Mouse (Mus musculus): ENCODE measurements around the gene 2010300C02Rik. TPM values are rescaled to one million over a fixed set of nuclear protein-coding genes. Genes with fewer than 3 reads are reported as not detected.
A peak's percentile ranks its signal among the peaks of the same experiment; 100 is the strongest.
"Not testable (repeated sequence)": the region's sequence is repeated elsewhere in the genome, so short reads cannot be mapped to it uniquely, and the experiment has no call there.

The 2010300C02Rik gene
- polyA plus RNA-seq, 1 experiment from 2014 or later: 14.2 TPM

- H3K27me3 ChIP-seq (replicated peaks): no peaks in the 10 kb centered on the region
- WGBS: 37% methylated on average over 15 of the region's 15 CpGs
- 0 out of 2 replicates have a peak, but pooled peaks have one; percentile 2 for ATAC-seq
- H3K4me2 ChIP-seq (replicated peaks): peak overlapping the region; percentile 53
- 0 out of 2 replicates have a peak overlapping the region, but pooled peaks have one; percentile 2 for H3K4me3 ChIP-seq (replicated peaks)
- H3K27ac ChIP-seq: peak overlapping the region; percentile 73
- no peak overlapping the region for H3K9ac ChIP-seq
- H3K9me3 ChIP-seq: no peaks in the 10 kb centered on the region
- no peaks in the 10 kb centered on the region for H3K36me3 ChIP-seq
- H3K4me1 ChIP-seq (replicated peaks): peaks cover 59% of the 10 kb centered on the region
Measured at GRCm38 (mm10) chr1:37614130-37614529, 105.8 kb downstream of the 2010300C02Rik start.

- H3K9me3 ChIP-seq: no peaks in the 10 kb centered on the region
- 44% methylated on average over 6 of the region's 6 CpGs for WGBS
- no peak overlapping the region for H3K9ac ChIP-seq
- no peaks in the 10 kb centered on the region for H3K27me3 ChIP-seq (replicated peaks)
- ATAC-seq: 0 out of 2 replicates have a peak, but pooled peaks have one; percentile 29
- no peak overlapping the region for H3K4me2 ChIP-seq (replicated peaks)
- H3K27ac ChIP-seq: 0 out of 2 replicates have a peak overlapping the region, but pooled peaks have one; percentile 17
- peaks cover 34% of the 10 kb centered on the region for H3K4me1 ChIP-seq (replicated peaks)
- no peaks in the 10 kb centered on the region for H3K36me3 ChIP-seq
- H3K4me3 ChIP-seq (replicated peaks): no peak overlapping the region
Measured at GRCm38 (mm10) chr1:37611032-37611431, 108.9 kb downstream of the 2010300C02Rik start.

GRCm38 (mm10) chr1:37610242-37610641 is 109.6 kb downstream of the 2010300C02Rik start:
- H3K9me3 ChIP-seq: no peaks in the 10 kb centered on the region
- H3K27me3 ChIP-seq (replicated peaks): no peaks in the 10 kb centered on the region
- ATAC-seq: no peak
- H3K36me3 ChIP-seq: no peaks in the 10 kb centered on the region
- WGBS: 67% methylated on average over 4 of the region's 4 CpGs
- H3K9ac ChIP-seq: no peak overlapping the region
- no peak overlapping the region for H3K27ac ChIP-seq
- H3K4me2 ChIP-seq (replicated peaks): no peak overlapping the region
- H3K4me1 ChIP-seq (replicated peaks): peaks cover 28% of the 10 kb centered on the region
- H3K4me3 ChIP-seq (replicated peaks): no peak overlapping the region

- not testable (repeated sequence) for H3K4me2 ChIP-seq (replicated peaks); H3K9ac ChIP-seq; H3K4me1 ChIP-seq (replicated peaks); H3K4me3 ChIP-seq (replicated peaks); H3K9me3 ChIP-seq; H3K27me3 ChIP-seq (replicated peaks); H3K36me3 ChIP-seq; H3K27ac ChIP-seq; ATAC-seq
- 85% methylated on average over 4 of the region's 5 CpGs for WGBS
Measured at GRCm38 (mm10) chr1:37605694-37606093, 114.2 kb downstream of the 2010300C02Rik start.

- ATAC-seq: peak; percentile 86
- no peaks in the 10 kb centered on the region for H3K27me3 ChIP-seq (replicated peaks)
- no peaks in the 10 kb centered on the region for H3K9me3 ChIP-seq
- no peak overlapping the region for H3K9ac ChIP-seq
- no peak overlapping the region for H3K27ac ChIP-seq
- no peaks in the 10 kb centered on the region for H3K36me3 ChIP-seq
- H3K4me3 ChIP-seq (replicated peaks): no peak overlapping the region
- WGBS: 79% methylated on average over 10 of the region's 10 CpGs
- no peaks in the 10 kb centered on the region for H3K4me1 ChIP-seq (replicated peaks)
- H3K4me2 ChIP-seq (replicated peaks): no peak overlapping the region
Measured at GRCm38 (mm10) chr1:37603206-37603605, 116.7 kb downstream of the 2010300C02Rik start.

GRCm38 (mm10) chr1:37602268-37602667 is 117.6 kb downstream of the 2010300C02Rik start:
- no peak for ATAC-seq
- no peaks in the 10 kb centered on the region for H3K27me3 ChIP-seq (replicated peaks)
- no peaks in the 10 kb centered on the region for H3K4me1 ChIP-seq (replicated peaks)

GRCm38 (mm10) chr1:37601461-37601860 is 118.4 kb downstream of the 2010300C02Rik start:
- no peak overlapping the region for H3K4me3 ChIP-seq (replicated peaks)
- ATAC-seq: no peak
- H3K36me3 ChIP-seq: no peaks in the 10 kb centered on the region
- H3K4me2 ChIP-seq (replicated peaks): no peak overlapping the region
- WGBS: 91% methylated on average over 8 of the region's 8 CpGs
- H3K9ac ChIP-seq: no peak overlapping the region
- no peaks in the 10 kb centered on the region for H3K27me3 ChIP-seq (replicated peaks)
- no peak overlapping the region for H3K27ac ChIP-seq
- no peaks in the 10 kb centered on the region for H3K4me1 ChIP-seq (replicated peaks)
- H3K9me3 ChIP-seq: no peaks in the 10 kb centered on the region

More at GRCm38 (mm10) chr1:37602268-37602667, 117.6 kb downstream of the 2010300C02Rik start:
- H3K4me2 ChIP-seq (replicated peaks): no peak overlapping the region
- no peak overlapping the region for H3K27ac ChIP-seq
- no peaks in the 10 kb centered on the region for H3K9me3 ChIP-seq
- H3K9ac ChIP-seq: no peak overlapping the region
- H3K36me3 ChIP-seq: no peaks in the 10 kb centered on the region
- H3K4me3 ChIP-seq (replicated peaks): no peak overlapping the region
- WGBS: 83% methylated on average over 4 of the region's 4 CpGs

- Histone ChIP-seq H3K27me3 (replicated peaks) (no peaks in the 10 kb centered on the region), H3K9ac (no peak overlapping the region), H3K4me1 (replicated peaks) (no peaks in the 10 kb centered on the region), H3K4me3 (replicated peaks) (no peak overlapping the region), H3K36me3 (no peaks in the 10 kb centered on the region), H3K27ac (no peak overlapping the region), H3K4me2 (replicated peaks) (no peak overlapping the region), H3K9me3 (no peaks in the 10 kb centered on the region)
- ATAC-seq: no peak
- 61% methylated on average over 9 of the region's 9 CpGs for WGBS
Measured at GRCm38 (mm10) chr1:37600640-37601175, 119.2 kb downstream of the 2010300C02Rik start.

- H3K4me2 ChIP-seq (replicated peaks): no peak overlapping the region
- no peak for ATAC-seq
- no peak overlapping the region for H3K27ac ChIP-seq
- no peaks in the 10 kb centered on the region for H3K9me3 ChIP-seq
- WGBS: 67% methylated on average over 5 of the region's 5 CpGs
- H3K9ac ChIP-seq: no peak overlapping the region
- no peaks in the 10 kb centered on the region for H3K27me3 ChIP-seq (replicated peaks)
- H3K36me3 ChIP-seq: no peaks in the 10 kb centered on the region
- no peak overlapping the region for H3K4me3 ChIP-seq (replicated peaks)
- no peaks in the 10 kb centered on the region for H3K4me1 ChIP-seq (replicated peaks)
Measured at GRCm38 (mm10) chr1:37598986-37599385, 120.9 kb downstream of the 2010300C02Rik start.

GRCm38 (mm10) chr1:37594812-37595211 is 125.1 kb downstream of the 2010300C02Rik start:
- H3K27me3 ChIP-seq (replicated peaks); H3K9me3 ChIP-seq; H3K4me2 ChIP-seq (replicated peaks); H3K4me3 ChIP-seq (replicated peaks); H3K4me1 ChIP-seq (replicated peaks); ATAC-seq; H3K27ac ChIP-seq; H3K36me3 ChIP-seq; H3K9ac ChIP-seq: not testable (repeated sequence)
- WGBS: 59% methylated on average over 3 of the region's 3 CpGs

GRCm38 (mm10) chr1:37585809-37586480 is 133.9 kb downstream of the 2010300C02Rik start:
- peaks cover 11% of the 10 kb centered on the region for H3K4me1 ChIP-seq (replicated peaks)
- H3K36me3 ChIP-seq: no peaks in the 10 kb centered on the region
- no peaks in the 10 kb centered on the region for H3K9me3 ChIP-seq
- H3K4me3 ChIP-seq (replicated peaks): no peak overlapping the region
- no peak for ATAC-seq
- H3K27ac ChIP-seq: peak overlapping the region; percentile 32; the same call in 1 of the 2 replicates
- 71% methylated on average over 13 of the region's 13 CpGs for WGBS
- no peaks in the 10 kb centered on the region for H3K27me3 ChIP-seq (replicated peaks)
- H3K4me2 ChIP-seq (replicated peaks): no peak overlapping the region
- no peak overlapping the region for H3K9ac ChIP-seq

GRCm38 (mm10) chr1:37583795-37584464 is 136.0 kb downstream of the 2010300C02Rik start:
- Histone ChIP-seq H3K36me3 (no peaks in the 10 kb centered on the region), H3K27ac (peak overlapping the region; percentile 66), H3K9ac (no peak overlapping the region), H3K27me3 (replicated peaks) (no peaks in the 10 kb centered on the region), H3K9me3 (no peaks in the 10 kb centered on the region), H3K4me2 (replicated peaks) (peak overlapping the region; percentile 35), H3K4me1 (replicated peaks) (peaks cover 11% of the 10 kb centered on the region), H3K4me3 (replicated peaks) (no peak overlapping the region)
- WGBS: 21% methylated on average over 9 of the region's 9 CpGs
- peak; percentile 89 for ATAC-seq
